Mouse (Mus musculus) olfactory bulb, adult 2 months (tissue): ENCODE measurements around the gene Abca7. TPM values are rescaled to one million over a fixed set of nuclear protein-coding genes. Genes with fewer than 3 reads are reported as not detected.

Experiments
- H3K27ac ChIP-seq: fragments of 200-500 bp; 2 replicates; pipeline ENCODE4 v1.5.1; 2012; ENCODE audit warnings: low read depth, low read length; ENCODE audit not compliant: insufficient read depth
- H3K4me1 ChIP-seq: fragments of 200-500 bp; 2 replicates; pipeline ENCODE4 v1.6.1; 2012; ENCODE audit warnings: low read length; ENCODE audit not compliant: control insufficient read depth, insufficient read depth
- H3K4me3 ChIP-seq: fragments of 200-500 bp; 2 replicates; pipeline ENCODE4 v1.5.1; 2012; ENCODE audit warnings: mild to moderate bottlenecking, low read depth, low read length, moderate library complexity; ENCODE audit not compliant: insufficient read depth
- CTCF ChIP-seq: fragments of 200-500 bp; IDR thresholded peaks from 2 replicates; pipeline ENCODE4 v1.5.1; 2012; ENCODE audit warnings: low read depth, mild to moderate bottlenecking, low read length, moderate library complexity; ENCODE audit not compliant: insufficient read depth
- POLR2A ChIP-seq: fragments of 200-500 bp; IDR thresholded peaks from 2 replicates; pipeline ENCODE4 v1.6.1; 2012; ENCODE audit warnings: mild to moderate bottlenecking, low read depth, low read length, moderate library complexity; ENCODE audit not compliant: insufficient read depth
- WGBS: fragments of 180-500 bp; shearing (Covaris S2); methylation state at CpG from one replicate; pipeline ENCODE4 v1.1.7; 2018; 5-methylcytosine and 5-hydroxymethylcytosine counted together
- polyA plus RNA-seq: library from polyadenylated mRNA; stranded (reverse); fragments of >200 nt; gene quantifications from 2 replicates; pipeline ENCODE4 v1.2.4, GENCODE M21; 2012; ENCODE audit warnings: low replicate concordance; ENCODE audit not compliant: missing spikeins, insufficient read depth, insufficient read length

Gene Abca7
- polyA plus RNA-seq, 1 experiment = not detected

DNA sequence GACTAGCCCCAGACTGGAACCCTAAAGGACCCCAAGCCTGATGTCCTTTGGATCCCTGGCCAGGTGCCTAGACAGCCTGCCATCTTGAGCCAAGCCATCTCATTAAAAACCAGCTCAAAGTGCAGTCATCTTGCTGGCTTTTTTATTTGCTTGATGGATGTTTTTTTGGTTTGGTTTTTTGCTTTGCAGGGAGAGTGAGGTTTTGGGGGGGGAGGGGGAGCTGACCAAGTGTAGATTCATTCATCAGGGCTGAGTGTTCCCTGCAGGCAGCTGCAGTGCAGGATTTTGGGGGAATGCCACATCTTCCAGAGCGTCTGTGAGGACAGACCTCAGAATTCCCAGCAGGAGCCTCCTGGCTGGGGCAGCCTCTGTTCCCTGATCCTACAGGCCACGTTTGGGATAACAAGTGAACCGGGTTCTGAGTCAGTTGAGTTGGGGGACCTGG is 27.1 kb upstream of the Abca7 start:
- no peak overlapping the region for H3K27ac ChIP-seq
- WGBS = 26% methylated on average over 3 of the region's 3 CpGs
- TF ChIP-seq POLR2A (no peak), CTCF (no peak)
- peaks cover 7% of the 10 kb centered on the region; the same call in 1 of the 2 replicates for H3K4me1 ChIP-seq
- no peak overlapping the region for H3K4me3 ChIP-seq

DNA sequence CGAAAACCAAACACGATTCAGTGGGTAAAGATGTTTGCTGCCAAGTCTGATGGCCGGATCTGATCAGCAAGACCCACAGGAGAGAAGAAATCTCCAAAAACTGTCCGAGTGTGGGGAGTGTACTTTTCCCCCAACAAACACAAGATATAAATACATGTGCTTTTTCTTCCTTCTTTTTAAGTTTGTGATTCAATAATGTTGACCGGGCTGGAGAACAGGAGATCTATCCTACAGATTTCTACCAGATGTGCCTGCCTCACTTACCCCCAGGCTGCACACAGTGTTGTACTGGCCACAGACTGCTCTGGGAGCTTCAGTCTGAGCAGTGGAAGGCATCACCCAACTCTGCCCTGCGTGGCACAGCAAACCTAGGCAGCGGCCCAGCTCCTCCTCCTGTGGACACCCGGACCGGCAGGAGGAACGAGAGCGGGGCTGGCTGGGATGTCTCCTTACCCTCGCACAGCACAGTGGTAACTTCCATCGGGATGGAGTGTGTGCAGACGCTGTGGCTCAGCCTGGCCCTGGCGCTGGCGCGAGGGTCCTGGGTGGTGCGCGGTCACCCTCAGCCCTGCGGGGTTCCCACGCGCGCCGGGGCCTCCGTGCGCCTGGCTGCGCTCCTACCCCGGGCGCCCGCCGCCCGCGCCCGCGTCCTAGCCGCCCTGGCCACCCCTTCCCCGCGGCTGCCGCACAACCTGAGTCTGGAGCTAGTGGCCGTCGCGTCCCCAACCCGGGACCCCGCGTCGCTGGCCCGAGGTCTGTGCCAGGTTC is 25.7 kb upstream of the Abca7 start, which contains the start of gene Grin3b:
TSS of gene Grin3b (plus strand) at position 301 of the 768 bp plus-strand sequence.
- 7% methylated on average over 47 of the region's 47 CpGs for WGBS
- Histone ChIP-seq H3K27ac (no peak within 1 kb of the TSS), H3K4me3 (peak within 1 kb of the TSS; percentile 23), H3K4me1 (peaks cover 7% of the 10 kb centered on the region; the same call in 1 of the 2 replicates)
- TF ChIP-seq POLR2A (no peak), CTCF (no peak)

DNA sequence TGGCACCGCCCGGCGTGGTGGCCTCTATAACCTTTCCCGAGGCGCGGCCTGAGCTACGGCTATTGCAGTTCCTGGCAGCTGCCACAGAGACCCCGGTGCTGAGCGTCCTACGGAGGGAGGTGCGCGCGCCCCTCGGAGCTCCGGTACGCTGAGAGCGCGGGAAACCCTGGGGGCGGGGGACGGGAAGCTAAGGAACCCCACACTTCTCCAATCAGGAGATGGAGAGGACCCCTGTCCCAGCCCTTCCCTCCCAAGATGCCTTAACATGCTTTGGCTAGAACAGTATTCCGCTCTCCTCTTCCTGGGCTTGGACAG is 25.2 kb upstream of the Abca7 start:
- Histone ChIP-seq H3K4me3 (peak overlapping the region; percentile 23), H3K27ac (no peak overlapping the region), H3K4me1 (peaks cover 7% of the 10 kb centered on the region; the same call in 1 of the 2 replicates)
- TF ChIP-seq CTCF = no peak
- no peak for TF ChIP-seq POLR2A
- WGBS = 7% methylated on average over 21 of the region's 21 CpGs

DNA sequence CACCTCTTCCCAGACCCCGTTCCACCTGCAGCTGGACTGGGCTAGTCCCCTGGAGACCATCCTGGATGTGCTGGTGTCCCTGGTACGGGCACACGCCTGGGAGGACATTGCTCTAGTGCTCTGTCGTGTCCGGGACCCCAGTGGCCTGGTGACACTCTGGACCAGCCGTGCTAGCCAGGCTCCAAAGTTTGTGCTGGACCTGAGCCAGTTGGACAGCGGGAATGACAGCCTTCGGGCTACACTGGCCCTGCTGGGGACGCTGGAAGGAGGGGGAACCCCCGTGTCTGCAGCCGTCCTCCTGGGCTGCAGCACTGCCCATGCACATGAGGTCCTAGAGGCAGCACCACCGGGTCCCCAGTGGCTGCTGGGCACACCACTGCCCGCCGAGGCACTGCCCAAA is 23.5 kb upstream of the Abca7 start:
- Histone ChIP-seq H3K4me3 (no peak overlapping the region), H3K4me1 (peaks cover 7% of the 10 kb centered on the region; the same call in 1 of the 2 replicates), H3K27ac (no peak overlapping the region)
- TF ChIP-seq POLR2A (no peak), CTCF (no peak)
- 37% methylated on average over 14 of the region's 14 CpGs for WGBS

DNA sequence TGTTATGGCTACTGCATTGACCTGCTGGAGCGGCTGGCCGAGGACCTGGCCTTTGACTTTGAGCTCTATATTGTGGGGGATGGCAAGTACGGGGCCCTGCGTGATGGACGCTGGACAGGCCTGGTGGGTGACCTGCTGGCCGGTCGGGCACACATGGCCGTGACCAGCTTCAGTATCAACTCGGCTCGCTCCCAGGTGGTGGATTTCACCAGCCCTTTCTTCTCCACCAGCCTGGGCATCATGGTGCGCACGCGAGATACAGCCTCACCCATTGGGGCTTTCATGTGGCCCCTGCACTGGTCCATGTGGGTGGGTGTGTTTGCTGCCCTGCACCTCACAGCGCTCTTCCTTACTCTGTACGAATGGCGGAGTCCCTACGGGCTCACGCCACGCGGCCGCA is 22.2 kb upstream of the Abca7 start:
- TF ChIP-seq POLR2A = no peak
- TF ChIP-seq CTCF = no peak
- Histone ChIP-seq H3K27ac (no peak overlapping the region), H3K4me3 (no peak overlapping the region), H3K4me1 (peaks cover 7% of the 10 kb centered on the region; the same call in 1 of the 2 replicates)
- WGBS = 90% methylated on average over 21 of the region's 21 CpGs

DNA sequence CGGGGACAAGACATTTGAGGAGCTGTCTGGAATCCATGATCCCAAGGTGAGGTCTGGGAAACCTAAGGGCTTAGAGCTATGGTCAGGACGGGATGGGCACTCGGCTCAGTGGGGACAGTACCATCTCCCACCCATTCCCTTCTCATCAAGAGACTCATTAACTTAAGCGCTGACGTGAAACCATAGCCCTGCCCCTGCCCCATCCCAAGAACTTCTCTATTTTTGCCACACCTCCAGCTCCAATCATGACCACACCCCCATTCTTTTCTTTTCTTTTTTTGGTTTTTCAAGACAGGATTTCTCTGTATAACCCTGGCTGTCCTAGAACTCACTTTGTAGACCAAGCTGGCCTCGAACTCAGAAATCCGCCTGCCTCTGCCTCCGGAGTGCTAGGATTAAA is 21.6 kb upstream of the Abca7 start:
- no peak overlapping the region for H3K27ac ChIP-seq
- no peak overlapping the region for H3K4me3 ChIP-seq
- H3K4me1 ChIP-seq = peaks cover 7% of the 10 kb centered on the region; the same call in 1 of the 2 replicates
- no peak for TF ChIP-seq CTCF
- no peak for TF ChIP-seq POLR2A
- WGBS = 87% methylated on average over 8 of the region's 8 CpGs

DNA sequence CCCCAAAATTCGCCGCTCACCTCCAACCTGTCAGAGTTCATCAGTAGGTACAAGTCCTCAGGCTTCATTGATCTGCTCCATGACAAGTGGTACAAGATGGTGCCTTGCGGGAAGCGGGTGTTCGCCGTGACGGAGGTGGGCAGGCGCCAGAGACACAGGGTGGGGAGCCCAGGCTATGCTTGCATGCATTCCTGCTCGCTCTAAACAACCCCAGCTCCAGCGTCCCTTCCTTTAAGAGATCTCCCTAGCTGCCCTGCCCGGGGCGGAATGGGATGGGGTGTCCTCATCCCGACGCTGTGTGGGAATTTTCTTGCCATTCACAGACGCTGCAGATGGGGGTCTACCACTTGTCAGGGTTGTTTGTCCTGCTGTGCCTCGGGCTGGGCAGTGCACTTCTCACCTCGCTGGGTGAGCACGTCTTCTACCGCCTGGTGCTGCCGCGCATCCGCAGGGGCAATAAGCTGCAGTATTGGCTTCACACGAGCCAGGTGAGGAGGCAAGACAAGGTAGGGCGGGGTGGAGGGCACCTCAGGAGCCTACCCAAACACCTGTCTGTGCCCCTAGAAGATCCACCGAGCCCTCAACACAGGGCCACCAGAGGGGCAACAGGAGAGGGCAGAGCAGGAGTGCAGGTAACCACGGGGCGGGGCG is 20.1 kb upstream of the Abca7 start:
- Histone ChIP-seq H3K27ac (no peak overlapping the region), H3K4me1 (peaks cover 8% of the 10 kb centered on the region), H3K4me3 (no peak overlapping the region)
- TF ChIP-seq POLR2A (no peak), CTCF (no peak)
- WGBS = 89% methylated on average over 28 of the region's 28 CpGs

DNA sequence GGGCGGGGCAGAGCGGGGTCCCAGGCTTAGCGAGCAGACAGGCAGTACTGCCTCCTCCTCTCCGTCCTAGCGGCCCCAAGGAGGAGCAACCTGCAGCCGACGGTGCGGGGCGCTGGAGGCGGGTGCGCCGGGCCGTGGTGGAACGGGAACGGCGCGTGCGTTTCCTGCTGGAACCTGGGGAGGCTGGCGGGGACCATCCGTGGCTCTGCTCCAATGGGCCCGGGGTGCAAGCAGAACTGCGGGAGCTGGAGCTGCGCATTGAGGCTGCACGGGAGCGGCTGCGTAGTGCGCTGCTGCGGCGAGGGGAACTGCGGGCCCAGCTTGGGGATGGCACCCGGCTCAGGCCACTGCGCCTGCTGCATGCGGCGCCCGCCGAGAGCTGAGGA is 19.6 kb upstream of the Abca7 start:
- no peak overlapping the region for H3K27ac ChIP-seq
- H3K4me1 ChIP-seq = peaks cover 13% of the 10 kb centered on the region
- no peak overlapping the region for H3K4me3 ChIP-seq
- TF ChIP-seq POLR2A (no peak), CTCF (no peak)
- WGBS = 79% methylated on average over 36 of the region's 36 CpGs

DNA sequence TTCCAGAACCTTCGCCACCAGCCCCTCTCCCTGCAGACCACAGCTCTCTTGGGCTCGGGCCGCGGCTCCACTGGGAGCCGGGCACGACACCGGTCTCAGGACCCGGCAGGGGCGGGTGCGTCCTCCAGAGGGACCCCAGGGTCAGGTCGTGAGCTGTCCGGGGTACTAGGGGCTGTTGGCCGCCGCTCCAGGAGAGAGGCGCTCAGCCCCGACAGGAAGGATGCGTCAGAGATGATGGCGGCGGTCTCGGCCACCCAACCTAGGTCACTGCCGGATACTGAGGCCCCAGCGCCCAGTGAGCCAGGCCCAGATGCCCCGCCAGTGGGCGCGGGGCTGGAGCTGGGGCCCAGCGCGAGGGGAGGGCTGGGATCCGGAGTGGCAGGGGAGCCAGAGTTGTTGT is 19.0 kb upstream of the Abca7 start:
- H3K4me3 ChIP-seq = no peak overlapping the region
- H3K27ac ChIP-seq = no peak overlapping the region
- 87% methylated on average over 28 of the region's 28 CpGs for WGBS
- peaks cover 16% of the 10 kb centered on the region for H3K4me1 ChIP-seq
- no peak for TF ChIP-seq CTCF
- no peak for TF ChIP-seq POLR2A
